Mouse (Mus musculus) CH12.LX (cell line): ENCODE data around the gene Ppt2. TPM values are rescaled to one million over a fixed set of nuclear protein-coding genes. Genes with fewer than 3 reads are reported as not detected.

Source experiments
- DNase-seq: peaks from one replicate; pipeline ENCODE4 v3.0.0-alpha.2; 2013; ENCODE audit errors: extremely low read depth
- H3K27ac ChIP-seq: 2 replicates; pipeline ENCODE4 v1.5.1; 2012; ENCODE audit warnings: low read depth, mild to moderate bottlenecking, control low read depth, moderate library complexity; ENCODE audit not compliant: insufficient read depth
- H3K27me3 ChIP-seq: replicated peaks from 2 replicates; pipeline ENCODE3; 2012; ENCODE audit warnings: inconsistent platforms
- H3K36me3 ChIP-seq, 2 experiments: replicated peaks in 1 of 2; 2 replicates each; pipeline versions ENCODE3 to v1.6.1; 2012; ENCODE audit warnings: inconsistent platforms in 1 of 2, low read length in 1 of 2, mild to moderate bottlenecking in 1 of 2, mixed read lengths in 1 of 2, moderate library complexity in 1 of 2; ENCODE audit not compliant: control insufficient read depth in 1 of 2, insufficient read depth in 1 of 2
- H3K4me1 ChIP-seq, 2 experiments: 2 replicates each; pipeline ENCODE4 v1.6.1; 2012; ENCODE audit warnings: inconsistent platforms in 1 of 2, moderate library complexity in 1 of 2; ENCODE audit not compliant: insufficient read depth in 2 of 2, control insufficient read depth in 1 of 2
- H3K4me2 ChIP-seq: 2 replicates; pipeline ENCODE4 v1.6.1; 2012; ENCODE audit warnings: low read depth, mild to moderate bottlenecking, control low read depth; ENCODE audit not compliant: poor library complexity, insufficient read depth, severe bottlenecking
- H3K4me3 ChIP-seq, 3 experiments: fragments of 150-350 bp in 1 of 3; sonication (generic) in 1 of 3; replicated peaks in 1 of 3; 2 replicates each; pipeline versions ENCODE3 to v1.5.1; 2011 to 2012; ENCODE audit warnings: low read depth in 2 of 3, low read length in 2 of 3, mild to moderate bottlenecking in 2 of 3, moderate library complexity in 2 of 3, control low read depth in 1 of 3, improper control_type of control experiment in 1 of 3, inconsistent platforms in 1 of 3, mixed read lengths in 1 of 3; ENCODE audit not compliant: poor library complexity in 1 of 3
- H3K79me2 ChIP-seq: replicated peaks from 2 replicates; pipeline ENCODE4 v1.6.1; 2012; ENCODE audit warnings: mild to moderate bottlenecking, moderate library complexity; ENCODE audit not compliant: control insufficient read depth, poor library complexity, insufficient read depth, severe bottlenecking; ENCODE audit errors: extremely low read depth
- H3K9ac ChIP-seq: 2 replicates; pipeline ENCODE4 v1.6.1; 2012; ENCODE audit warnings: low read depth, mild to moderate bottlenecking, control low read depth, moderate library complexity; ENCODE audit not compliant: insufficient read depth
- H3K9me3 ChIP-seq: replicated peaks from 2 replicates; pipeline ENCODE3; 2012; ENCODE audit warnings: low read length, inconsistent platforms, mixed read lengths
- BHLHE40 ChIP-seq: IDR thresholded peaks from 2 replicates; pipeline ENCODE4 v1.6.1; 2011; ENCODE audit warnings: mild to moderate bottlenecking, low read depth, low read length, improper control_type of control experiment
- CHD1 ChIP-seq: IDR thresholded peaks from 2 replicates; pipeline ENCODE4 v1.6.1; 2012; ENCODE audit warnings: low read depth, low read length, improper control_type of control experiment, inconsistent platforms
- CHD2 ChIP-seq: IDR thresholded peaks from 2 replicates; pipeline ENCODE4 v1.6.1; 2011; ENCODE audit warnings: low read length, improper control_type of control experiment
- CTCF ChIP-seq, 2 experiments: IDR thresholded peaks in 1 of 2; conservative IDR thresholded peaks in 1 of 2; 2 replicates each; pipeline ENCODE4 v1.5.1; 2011 to 2012; ENCODE audit warnings: low read depth in 2 of 2, low read length in 2 of 2, improper control_type of control experiment in 1 of 2, inconsistent platforms in 1 of 2, mild to moderate bottlenecking in 1 of 2, moderate library complexity in 1 of 2
- E2F4 ChIP-seq: IDR thresholded peaks from 2 replicates; pipeline ENCODE4 v1.6.1; 2011; ENCODE audit warnings: low read depth, low read length, improper control_type of control experiment; ENCODE audit not compliant: insufficient replicate concordance
- ELF1 ChIP-seq: IDR thresholded peaks from 2 replicates; pipeline ENCODE4 v1.6.1; 2014; ENCODE audit warnings: low read depth, mild to moderate bottlenecking, inconsistent platforms, low read length, improper control_type of control experiment
- HCFC1 ChIP-seq: IDR thresholded peaks from 2 replicates; pipeline ENCODE4 v1.6.1; 2012; ENCODE audit warnings: low read depth, mild to moderate bottlenecking, inconsistent platforms, low read length, improper control_type of control experiment
- MEF2A ChIP-seq: IDR thresholded peaks from 2 replicates; pipeline ENCODE4 v1.6.1; 2014; ENCODE audit warnings: low read depth, mild to moderate bottlenecking, inconsistent platforms, low read length, improper control_type of control experiment, borderline replicate concordance
- MXI1 ChIP-seq: IDR thresholded peaks from 2 replicates; pipeline ENCODE4 v1.6.1; 2011; ENCODE audit warnings: mild to moderate bottlenecking, low read depth, low read length, improper control_type of control experiment
- PAX5 ChIP-seq: IDR thresholded peaks from 2 replicates; pipeline ENCODE4 v1.6.1; 2012; ENCODE audit warnings: low read length, inconsistent platforms, mixed read lengths
- POLR2AphosphoS2 ChIP-seq: IDR thresholded peaks from 2 replicates; pipeline ENCODE4 v1.6.1; 2011; ENCODE audit warnings: low read depth, low read length, improper control_type of control experiment
- RAD21 ChIP-seq: IDR thresholded peaks from 2 replicates; pipeline ENCODE4 v1.6.1; 2011; ENCODE audit warnings: low read depth, mild to moderate bottlenecking, low read length, improper control_type of control experiment, moderate library complexity
- RCOR1 ChIP-seq: conservative IDR thresholded peaks from 2 replicates; pipeline ENCODE4 v1.6.1; 2012; ENCODE audit warnings: low read depth, mild to moderate bottlenecking, inconsistent platforms, low read length, improper control_type of control experiment
- SIN3A ChIP-seq: IDR thresholded peaks from 2 replicates; pipeline ENCODE4 v1.6.1; 2012; ENCODE audit warnings: low read length, improper control_type of control experiment, inconsistent platforms
- SMC3 ChIP-seq: IDR thresholded peaks from 2 replicates; pipeline ENCODE4 v1.6.1; 2011; ENCODE audit warnings: low read depth, low read length, improper control_type of control experiment
- TBP ChIP-seq: conservative IDR thresholded peaks from 2 replicates; pipeline ENCODE4 v1.6.1; 2011; ENCODE audit warnings: low read depth, low read length, improper control_type of control experiment
- TCF12 ChIP-seq: IDR thresholded peaks from 2 replicates; pipeline ENCODE4 v1.6.1; 2014; ENCODE audit warnings: low read depth, mild to moderate bottlenecking, inconsistent platforms, low read length, improper control_type of control experiment
- USF2 ChIP-seq: conservative IDR thresholded peaks from 2 replicates; pipeline ENCODE4 v1.6.1; 2011; ENCODE audit warnings: low read depth, low read length, improper control_type of control experiment
- dilution Hi-C: fragments of 300-500 bp; cut with MboI; formaldehyde crosslinking; loops from 2 replicates; pipeline ENCODE4 v1.14.3; 2020; ENCODE audit warnings: low sequenced_read_pairs; ENCODE audit not compliant: extremely low pct_unique_long_range_greater_than_20kb, extremely low pct_ligation_motif_present
- in situ Hi-C: fragments of 300-500 bp; cut with MboI; formaldehyde crosslinking; loops from 3 replicates; pipeline ENCODE4 v1.14.3; 2019; ENCODE audit warnings: low sequenced_read_pairs, low pct_ligation_motif_present, low pct_unique_long_range_greater_than_20kb, mixed read lengths
- polyA plus RNA-seq: library from polyadenylated mRNA; unstranded; fragments of >175 nt; gene quantifications from 2 replicates; pipeline ENCODE4 v1.2.1, GENCODE M21; 2012; ENCODE audit warnings: low read depth; ENCODE audit not compliant: insufficient read length
- total RNA-seq, 2 experiments: library from RNA; depleted of rRNA; stranded (reverse); fragments of 300-350 nt in 1 of 2; fragments of >200 nt in 1 of 2; gene quantifications; 2 replicates each; pipeline ENCODE4 v1.2.3; 2012 to 2014

Ppt2 gene
- total and polyA plus RNA-seq, 3 experiments, result 0.84 to 1.9 TPM; not detected in 1

GRCm38 (mm10) chr17:34621006-34621405 lies 7.3 kb downstream of the Ppt2 start:
- Histone ChIP-seq H3K4me1 (peaks cover 2 to 3% of the 10 kb centered on the region in 2 experiments; a peak in 2 of 4 replicates), H3K9ac (no peak overlapping the region), H3K9me3 (no peaks in the 10 kb centered on the region), H3K36me3 (no peaks in the 10 kb centered on the region), H3K27ac (no peak overlapping the region), H3K4me2 (no peak overlapping the region), H3K27me3 (peaks cover 9% of the 10 kb centered on the region), H3K79me2 (no peaks in the 10 kb centered on the region), H3K4me3 (no peak overlapping the region)
- DNase-seq, result no peak
- dilution Hi-C loops, result no loop called here
- TF ChIP-seq TCF12, result no peak
- TF ChIP-seq TBP, result no peak
- no peak for TF ChIP-seq POLR2AphosphoS2
- TF ChIP-seq RCOR1, result no peak
- TF ChIP-seq BHLHE40, result no peak
- TF ChIP-seq ELF1, result no peak
- TF ChIP-seq MEF2A, result no peak
- TF ChIP-seq E2F4, result no peak
- TF ChIP-seq USF2, result no peak
- TF ChIP-seq CHD1, result no peak
- no peak for TF ChIP-seq CHD2
- TF ChIP-seq HCFC1, result no peak
- in situ Hi-C loops, result no loop called here

GRCm38 (mm10) chr17:34618999-34619398 lies 9.3 kb downstream of the Ppt2 start:
- Histone ChIP-seq H3K4me2 (no peak overlapping the region), H3K9me3 (no peaks in the 10 kb centered on the region), H3K9ac (no peak overlapping the region), H3K36me3 (peaks cover 4 to 18% of the 10 kb centered on the region in 2 experiments), H3K27ac (no peak overlapping the region), H3K4me1 (peaks cover 2 to 3% of the 10 kb centered on the region in 2 experiments; a peak in 2 of 4 replicates), H3K27me3 (peaks cover 8% of the 10 kb centered on the region), H3K4me3 (no peak overlapping the region), H3K79me2 (no peaks in the 10 kb centered on the region)
- DNase-seq, result peak; percentile 80
- in situ Hi-C loops, result loop anchor here (5.0 kb wide), 2 partner anchors 52 to 177 kb away; no protein-coding TSS in a partner anchor
- dilution Hi-C loops, result no loop called here
- peak; percentile 89 for TF ChIP-seq SMC3
- TF ChIP-seq PAX5, result no peak
- peak; percentile 89 to 96 for TF ChIP-seq CTCF (conservative IDR thresholded peaks at IDR 0.05 in 1 of 2, IDR thresholded peaks at IDR 0.05 in 1 of 2; ENCODE audit: low read depth in 2 of 2, low read length in 2 of 2)
- no peak for TF ChIP-seq SIN3A
- peak; percentile 84 for TF ChIP-seq RAD21
- no peak for TF ChIP-seq BHLHE40
- TF ChIP-seq MXI1, result no peak
